Mouse (Mus musculus) urinary bladder, postnatal 36 days (tissue): ENCODE measurements around the gene Edf1.
"Not testable (repeated sequence)": the region's sequence is repeated elsewhere in the genome, so short reads cannot be mapped to it uniquely, and the experiment has no call there.

Source experiments
- DNase-seq, 2 experiments: peaks; one replicate each; pipeline ENCODE4 v3.0.0; 2022; ENCODE audit warnings: low spot score in 2 of 2, mixed read lengths in 1 of 2

The Edf1 gene

DNA sequence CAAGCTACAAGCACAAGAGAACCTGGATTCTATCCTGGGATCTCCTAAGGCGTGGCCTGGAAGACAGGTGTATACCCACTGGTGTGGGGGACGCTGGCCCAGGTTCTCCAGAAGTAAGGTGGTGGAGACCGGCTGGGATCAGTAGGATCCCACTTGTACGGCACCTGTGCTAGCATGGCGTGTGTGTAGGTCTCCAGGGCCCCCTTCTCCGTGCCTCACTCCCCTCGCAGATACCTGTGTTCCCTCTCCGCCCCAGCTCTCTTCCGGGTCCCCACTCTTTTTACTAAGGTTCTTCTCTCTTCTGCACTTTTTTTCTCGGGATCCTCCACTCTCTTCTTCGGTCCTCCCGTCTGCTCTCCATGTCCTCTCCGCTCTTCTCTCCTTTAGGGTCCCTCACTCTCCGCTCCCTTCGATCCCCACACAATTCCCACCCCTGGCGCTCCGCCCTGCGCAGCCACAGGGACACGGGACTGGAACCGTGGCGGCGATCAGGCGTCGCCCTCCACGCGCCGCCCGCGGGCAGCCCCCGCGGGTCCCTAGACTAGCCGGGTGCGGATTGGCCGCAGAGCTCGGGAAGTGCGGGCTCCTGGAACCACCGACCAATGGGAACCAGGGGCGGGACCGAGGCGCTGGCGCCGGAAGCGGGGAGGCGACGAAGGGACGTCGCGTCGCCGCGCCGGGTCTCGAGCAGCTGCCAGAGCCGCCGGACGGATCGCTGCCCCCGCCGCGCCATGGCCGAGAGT lies at the start of gene Edf1:
TSS of gene Edf1 (plus strand) at position 627 of the 743 bp plus-strand sequence.
- peak; percentile 90 to 94 for DNase-seq

DNA sequence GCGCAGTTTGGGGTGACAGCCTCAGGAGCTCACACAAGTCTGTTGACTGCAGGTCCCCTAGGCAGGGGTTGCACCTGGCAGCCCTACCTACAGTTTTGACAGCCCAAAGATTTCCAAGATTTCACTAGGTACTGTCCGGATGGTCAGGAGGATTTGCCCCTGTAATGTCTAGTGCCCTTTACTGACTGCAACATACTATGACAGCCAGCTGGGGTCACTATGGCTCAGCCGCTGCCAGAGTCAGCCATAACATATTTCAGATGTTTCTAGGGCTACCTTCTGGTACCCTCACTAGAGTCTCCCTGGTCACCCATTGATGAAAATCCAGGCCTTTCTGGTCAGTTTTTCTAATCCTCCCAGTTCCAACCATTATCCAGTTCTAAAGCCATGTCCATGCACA lies 47.7 kb upstream of the Edf1 start:
- DNase-seq = no peak

DNA sequence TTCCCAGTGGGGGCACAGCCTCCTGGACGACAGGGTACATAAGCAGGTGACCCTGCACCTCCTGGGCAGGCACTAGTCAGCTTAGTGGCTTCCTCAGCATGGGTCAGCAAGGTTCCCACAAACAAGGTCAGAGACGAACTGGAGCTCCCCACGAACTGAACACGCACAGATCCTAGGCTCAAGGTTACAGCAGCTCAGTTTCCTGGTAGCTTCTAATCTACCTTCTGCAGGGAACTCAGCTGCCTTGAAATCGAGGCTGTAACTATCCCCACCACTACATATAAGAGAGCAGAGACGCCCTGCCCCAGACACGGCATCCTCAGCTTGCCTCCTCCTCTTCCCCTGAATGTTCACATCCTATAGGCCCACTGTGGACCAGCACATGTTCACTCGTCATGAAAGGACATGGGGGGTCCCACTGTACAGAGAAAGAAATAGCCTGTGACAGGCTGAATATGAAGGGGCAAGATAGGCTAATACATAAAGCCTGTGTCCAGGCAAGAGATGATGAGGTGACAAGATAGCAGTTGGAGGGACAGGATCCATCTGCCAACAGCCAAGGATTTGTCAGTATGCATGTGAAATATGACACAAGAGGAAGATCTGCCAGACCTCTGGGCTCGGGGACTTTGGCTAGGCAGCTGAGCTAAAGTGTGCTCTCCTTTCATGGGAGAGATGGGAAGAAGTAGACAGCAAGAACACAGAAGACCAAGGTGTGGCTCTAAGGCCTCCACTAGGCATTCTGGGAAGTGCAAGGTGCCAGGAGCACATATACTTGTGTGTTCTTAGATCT lies 30.9 kb upstream of the Edf1 start:
- DNase-seq = no peak

DNA sequence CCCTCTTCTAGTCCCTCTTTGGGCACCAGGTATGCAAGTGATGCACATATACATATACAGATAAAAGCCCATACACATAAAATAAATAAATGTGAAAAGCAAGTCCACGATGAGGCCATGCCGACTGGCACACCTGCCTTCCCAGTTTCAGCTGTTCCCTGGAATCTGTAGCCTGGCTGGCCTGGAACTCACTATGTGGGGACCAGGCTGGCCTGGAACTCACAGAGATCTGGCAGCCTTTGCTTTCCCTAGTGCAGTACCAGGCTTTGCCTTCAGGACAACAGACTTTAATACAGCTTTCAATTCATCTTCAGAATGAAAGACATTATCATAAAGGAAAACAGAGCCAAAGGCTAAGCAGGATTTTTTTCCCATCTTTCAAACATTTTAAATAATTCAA lies 23.9 kb upstream of the Edf1 start:
- no peak for DNase-seq

DNA sequence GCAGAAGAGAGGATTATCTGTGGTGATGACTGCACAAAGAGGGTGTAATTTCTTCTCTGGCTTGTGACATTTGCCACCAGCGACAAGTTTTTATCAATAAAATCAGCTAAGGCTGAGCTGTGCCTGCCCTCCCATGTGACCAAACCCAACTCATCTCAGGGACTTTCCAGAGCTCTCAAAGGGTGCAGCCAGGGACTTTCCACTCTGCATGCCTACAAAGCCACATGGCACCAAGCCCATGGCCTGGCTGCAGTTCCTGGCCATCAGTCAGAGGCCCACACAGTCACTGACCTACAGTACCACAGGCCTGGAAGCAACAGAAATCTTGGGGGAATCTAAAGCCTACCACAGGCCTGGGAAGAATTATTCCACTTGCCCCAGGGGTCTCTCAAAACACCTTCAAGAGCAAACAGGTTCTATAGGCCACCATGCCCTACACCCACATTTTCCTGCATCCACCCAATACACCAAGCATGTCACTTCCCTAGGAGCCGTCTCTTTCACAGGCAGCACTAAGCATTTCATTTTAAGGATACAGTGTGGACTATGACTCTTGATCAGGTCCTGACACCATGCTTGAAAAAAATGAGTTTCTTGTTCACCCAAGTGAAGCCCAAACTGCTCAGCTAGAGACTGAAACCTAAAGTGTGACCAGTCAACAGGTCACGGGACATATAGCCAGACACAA lies 23.3 kb upstream of the Edf1 start:
- peak; percentile 26 to 75 for DNase-seq

DNA sequence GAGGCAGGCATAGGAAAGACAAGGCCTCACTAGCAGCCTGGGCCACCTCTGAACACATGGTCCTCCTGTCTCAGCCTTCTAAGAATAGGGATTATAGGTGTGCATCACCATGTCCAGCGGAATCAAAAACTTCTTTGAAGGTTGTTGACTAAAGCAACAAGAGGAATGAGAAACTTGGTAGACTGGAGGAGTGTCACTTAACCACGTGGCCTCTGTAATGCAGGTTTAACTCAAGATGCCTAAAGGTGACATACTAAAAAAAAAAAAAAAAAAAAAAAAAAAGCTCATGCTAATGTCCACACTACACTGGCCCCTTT lies 22.8 kb upstream of the Edf1 start:
- DNase-seq = no peak

DNA sequence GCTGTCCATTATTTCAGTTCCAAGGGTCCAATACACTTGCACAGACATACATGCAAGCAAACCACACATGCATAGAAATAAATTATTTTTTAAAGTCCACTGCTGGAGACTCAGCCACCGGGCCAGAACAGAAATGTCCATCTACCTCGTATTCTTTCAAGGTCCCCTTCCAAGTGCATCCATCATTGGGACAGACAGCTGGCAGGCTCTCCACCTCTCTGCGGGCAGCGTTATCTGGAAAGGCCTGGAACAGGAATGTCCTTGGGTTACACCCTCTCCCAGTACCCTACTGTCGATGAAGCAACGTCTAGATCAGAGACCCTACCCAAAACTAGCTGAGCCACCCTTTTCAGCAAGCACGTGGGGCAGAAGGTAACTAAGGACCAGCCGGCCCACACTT lies 21.1 kb upstream of the Edf1 start:
- DNase-seq = no peak

DNA sequence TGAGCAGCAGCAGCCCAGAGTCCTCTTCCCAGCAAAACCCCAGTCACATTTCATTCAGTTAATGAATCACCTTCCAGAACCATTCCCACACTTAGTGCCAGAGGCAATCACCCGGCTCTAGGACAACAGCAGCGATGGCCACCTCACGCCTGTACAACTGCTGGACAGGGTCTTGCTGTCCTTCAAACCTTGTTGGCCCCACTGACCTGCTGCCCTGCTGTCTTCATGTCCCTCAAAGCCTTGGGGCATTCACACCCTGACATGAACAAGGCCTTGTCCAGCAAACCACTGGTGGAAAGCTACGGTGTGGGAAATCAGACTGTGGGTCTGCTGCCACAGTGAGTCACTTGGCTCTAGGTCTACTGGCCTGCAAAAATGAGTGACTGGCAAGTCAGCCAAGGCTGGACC lies 17.1 kb upstream of the Edf1 start:
- DNase-seq = no peak

DNA sequence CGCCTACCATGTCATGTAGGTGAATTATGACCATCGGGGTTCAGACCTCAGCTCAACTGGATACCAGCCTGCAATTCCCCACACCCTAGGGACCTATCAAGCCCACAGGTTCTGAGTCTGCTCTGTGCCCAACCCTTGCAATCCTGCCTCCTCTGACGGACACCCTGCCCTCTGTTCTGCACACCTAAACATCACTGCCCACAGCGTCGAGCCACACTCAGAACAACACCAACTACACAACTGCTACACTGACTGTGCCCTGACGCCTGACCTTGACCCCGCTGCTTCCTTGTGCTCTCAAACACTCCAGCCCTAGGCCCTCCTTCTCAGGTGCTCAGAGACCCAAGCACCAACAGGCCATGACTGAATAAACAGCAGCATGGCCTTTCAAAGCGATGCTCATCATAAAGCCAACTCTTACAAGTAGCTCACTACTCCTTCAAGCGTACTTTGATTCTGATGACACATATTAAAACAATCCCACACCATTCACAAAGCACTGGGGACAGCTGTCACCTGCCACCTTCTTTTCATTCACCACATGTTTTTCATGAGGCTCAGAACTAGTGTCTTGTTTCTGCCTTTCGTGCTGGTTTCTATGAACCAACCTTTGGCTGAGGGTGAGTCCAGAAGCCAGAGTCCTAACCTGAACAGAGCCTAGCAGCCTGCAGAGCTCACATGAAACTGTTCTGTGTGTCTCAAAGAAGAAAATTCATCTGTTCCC lies 15.8 kb upstream of the Edf1 start:
- no peak for DNase-seq

DNA sequence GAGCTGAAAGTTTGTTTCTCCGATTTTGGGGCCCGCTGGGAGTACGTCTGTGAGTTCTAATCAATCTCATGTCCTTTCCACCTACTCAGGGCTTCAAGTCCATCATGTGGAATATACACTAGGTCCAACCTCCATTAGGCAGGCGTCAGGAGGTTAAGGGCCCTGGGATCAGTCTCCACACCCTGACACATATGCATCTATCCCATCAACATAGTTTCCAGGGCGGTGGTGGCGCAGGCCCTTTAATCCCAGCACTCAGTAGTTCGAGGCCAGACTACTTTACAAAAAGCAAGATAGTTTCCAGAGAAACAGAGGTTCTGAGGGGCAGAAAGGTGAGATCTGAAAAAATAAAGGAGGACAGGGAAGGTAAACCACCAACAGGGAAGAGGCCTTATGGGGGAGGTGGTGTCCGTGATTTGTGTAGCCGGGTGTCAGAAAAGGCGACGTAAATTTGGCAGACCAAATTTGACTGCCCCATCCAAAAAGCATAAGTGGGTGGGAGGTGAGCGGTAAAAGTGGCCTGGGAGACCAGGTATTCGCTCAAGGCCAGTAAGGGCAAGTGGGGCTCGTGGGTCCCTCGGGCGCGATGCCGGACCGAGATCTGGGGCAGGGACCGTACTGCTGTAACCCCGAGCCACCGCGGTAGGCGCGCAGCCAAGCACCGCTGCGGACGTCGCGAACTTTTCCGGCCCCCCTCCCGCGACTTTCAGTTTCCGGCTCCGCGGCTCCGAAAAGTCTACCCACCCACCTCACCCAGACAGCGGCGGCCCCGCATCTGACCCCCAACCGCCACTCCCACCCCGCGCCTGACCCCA lies 11.4 kb upstream of the Edf1 start:
- no peak for DNase-seq

DNA sequence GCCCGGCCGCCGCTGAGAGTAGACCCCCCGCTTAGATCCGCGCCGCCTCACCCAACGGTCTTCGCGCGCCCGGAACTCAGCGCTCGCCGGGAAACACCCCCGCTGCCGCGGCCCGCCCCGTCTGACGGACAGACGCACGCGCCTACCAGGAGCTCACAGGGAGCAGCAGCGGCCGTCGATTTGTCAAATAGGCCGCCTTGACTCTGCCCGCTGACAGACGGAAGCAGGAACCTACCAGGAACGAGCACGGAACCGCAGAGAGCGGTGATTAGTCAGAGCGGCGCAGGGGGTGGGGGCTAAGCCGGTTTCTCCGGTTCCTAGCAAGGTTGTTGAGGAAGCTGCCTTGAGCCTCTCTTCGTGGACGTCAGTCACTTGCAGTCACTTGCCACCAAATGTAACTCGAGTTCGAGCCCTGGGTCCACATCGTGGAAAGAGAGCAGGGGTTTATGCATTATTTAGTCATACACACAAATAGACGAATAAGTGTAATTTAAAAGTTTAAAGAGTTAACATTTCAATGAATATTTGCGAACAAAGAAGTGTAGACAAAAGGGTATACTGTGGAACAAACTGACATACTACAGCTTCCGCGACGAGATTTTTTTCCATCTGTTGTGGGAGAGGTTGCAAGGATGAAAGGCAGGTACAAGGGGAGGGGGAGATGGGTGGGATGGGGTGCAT lies 10.7 kb upstream of the Edf1 start, which contains the start of gene Traf2:
TSS of gene Traf2 (minus strand) at position 130 of the 681 bp plus-strand sequence.
- peak; percentile 99 for DNase-seq

DNA sequence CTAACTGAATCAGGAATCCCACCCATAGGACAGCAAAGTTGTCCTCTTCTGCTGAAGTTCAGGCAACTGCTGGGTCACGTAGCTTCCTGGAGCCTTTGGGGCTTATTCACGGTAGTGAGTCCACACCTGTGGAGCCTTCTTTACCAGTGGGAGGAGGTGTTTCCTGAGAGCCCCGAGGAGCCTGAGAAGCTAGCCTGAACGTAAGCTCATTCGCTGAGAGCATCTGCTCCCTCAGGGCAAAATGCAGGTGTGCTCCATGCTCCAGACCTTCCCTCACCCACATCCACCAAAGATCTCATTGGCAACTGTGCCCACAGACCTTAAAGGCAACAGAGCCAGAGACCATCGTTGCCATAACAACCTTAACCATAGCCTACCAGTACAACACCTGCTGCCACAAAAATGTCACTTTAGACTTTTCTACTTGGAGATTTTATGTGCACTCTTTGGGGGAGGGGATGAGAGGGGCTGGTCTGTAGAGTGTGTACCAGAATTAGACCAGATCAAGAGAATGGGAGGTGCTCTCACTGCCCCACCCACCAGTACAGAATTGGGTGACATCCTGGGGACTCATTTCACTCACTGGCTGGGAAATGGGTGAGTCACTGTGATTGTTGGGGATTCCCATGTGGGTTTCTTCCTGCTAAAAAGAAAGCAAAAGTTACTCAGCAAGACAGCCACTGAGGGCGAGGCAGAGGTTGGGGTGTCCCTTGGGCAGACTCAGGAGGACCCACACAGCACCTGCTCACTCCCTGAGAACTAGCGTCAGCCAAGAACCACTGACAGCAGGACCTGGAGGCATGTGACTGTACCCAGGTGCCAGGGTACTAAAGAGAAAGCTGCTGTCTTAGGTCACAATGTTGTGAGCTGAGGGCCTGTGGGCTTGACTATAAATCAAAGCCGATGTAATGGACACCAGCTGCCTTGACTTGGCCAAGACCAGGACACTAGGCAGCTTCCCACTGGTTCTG lies 8.3 kb upstream of the Edf1 start:
- DNase-seq = no peak

DNA sequence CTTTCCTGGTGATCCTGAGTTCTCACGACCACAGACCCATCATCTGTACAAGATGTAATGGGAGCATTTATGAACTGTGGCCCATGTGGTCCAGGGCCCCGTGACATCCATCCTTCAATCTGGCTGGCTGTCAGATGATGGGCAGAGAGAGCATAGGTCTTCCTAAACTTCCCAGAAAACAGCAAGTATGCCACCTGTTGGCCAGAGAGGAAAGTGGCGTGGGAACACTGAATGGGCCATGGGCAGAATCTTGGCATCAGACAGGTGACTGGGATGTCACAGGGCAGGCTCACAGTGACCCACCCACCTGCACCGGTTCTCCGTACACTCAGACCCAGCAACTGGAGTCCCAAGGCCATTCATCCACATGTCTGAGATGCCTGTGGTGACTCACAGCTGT lies 6.5 kb upstream of the Edf1 start:
- no peak for DNase-seq

DNA sequence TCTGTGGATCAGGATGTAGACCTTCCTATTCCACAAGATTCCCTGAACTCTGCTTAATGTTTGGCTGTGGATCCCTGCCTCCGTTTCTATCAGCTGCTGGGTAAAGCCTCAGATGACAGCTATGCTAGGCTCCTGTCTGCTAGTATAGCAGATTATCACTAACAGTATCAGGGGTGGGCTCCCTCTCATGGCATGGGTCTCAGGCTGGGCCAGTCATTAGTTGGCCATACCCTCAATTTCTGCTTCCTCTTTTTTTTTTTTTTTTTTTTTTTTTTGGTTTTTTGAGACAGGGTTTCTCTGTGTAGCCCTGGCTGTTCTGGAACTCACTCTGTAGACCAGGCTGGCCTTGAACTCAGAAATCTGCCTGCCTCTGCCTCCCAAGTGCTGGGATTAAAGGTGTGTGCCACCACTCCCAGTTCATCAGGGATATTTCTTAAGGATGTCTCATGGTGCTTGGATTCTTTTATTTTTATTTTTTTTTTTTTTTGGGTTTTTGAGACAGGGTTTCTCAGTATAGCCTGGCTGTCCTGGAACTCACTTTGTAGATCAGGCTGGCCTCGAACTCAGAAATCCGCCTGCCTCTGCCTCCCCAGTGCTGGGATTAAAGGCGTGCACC lies 4.4 kb upstream of the Edf1 start:
- not testable (repeated sequence) for DNase-seq

DNA sequence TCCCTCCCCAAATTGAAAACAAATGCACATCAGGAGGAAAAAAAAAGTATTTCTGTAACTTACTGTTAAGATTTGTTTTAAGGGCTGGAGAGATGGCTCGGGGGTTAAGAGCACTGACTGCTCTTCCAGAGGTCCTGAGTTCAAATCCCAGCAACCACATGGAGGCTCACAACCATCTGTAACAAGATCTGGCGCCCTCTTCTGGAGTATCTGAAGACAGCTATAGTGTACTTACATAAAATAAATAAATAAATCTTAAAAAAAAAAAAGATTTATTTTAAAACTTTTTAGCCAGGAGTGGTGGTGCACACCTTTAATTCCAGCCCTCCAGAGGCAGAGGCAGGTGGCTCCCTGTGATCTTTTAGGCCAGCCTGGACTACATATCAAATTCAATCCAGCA lies 2.2 kb upstream of the Edf1 start:
- not testable (repeated sequence) for DNase-seq

DNA sequence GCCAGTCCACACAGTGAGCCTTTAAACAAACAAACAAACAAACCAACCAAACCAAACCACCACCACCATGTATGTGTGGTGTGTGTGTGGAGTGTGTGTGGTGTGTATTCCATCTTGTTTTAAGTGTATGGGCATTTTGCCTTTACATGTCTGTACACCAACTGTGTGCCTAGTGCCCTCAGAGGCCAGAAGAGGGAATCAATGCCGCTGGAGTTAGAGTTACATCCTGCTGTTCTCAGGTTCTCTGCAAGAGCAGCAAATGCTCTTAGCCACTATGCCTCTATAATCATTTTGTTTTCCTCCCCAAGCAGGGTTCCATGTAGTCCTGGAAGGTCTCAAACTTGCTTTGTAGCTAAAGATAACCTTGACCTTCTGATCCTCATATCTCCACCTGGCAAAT lies 1.4 kb upstream of the Edf1 start:
- DNase-seq = no peak

DNA sequence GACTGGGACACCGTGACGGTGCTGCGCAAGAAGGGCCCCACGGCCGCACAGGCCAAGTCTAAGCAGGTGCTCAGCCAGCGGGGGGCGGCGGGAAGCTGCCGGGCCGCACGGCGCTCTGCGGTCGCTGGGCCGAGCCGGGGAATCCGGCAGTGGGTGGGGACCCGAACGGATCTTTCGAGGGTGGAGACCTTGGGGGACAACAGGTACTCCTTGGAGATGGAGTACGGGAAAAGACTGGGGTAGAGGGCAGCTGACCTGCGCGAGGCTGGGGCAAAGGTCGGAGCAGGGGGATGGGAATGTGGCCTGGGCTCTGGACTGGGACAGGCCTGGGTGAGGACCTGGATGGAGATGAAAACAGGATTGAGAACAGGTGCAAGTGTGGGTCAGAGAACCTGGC lies 315 bp downstream of the Edf1 start:
- no peak for DNase-seq

DNA sequence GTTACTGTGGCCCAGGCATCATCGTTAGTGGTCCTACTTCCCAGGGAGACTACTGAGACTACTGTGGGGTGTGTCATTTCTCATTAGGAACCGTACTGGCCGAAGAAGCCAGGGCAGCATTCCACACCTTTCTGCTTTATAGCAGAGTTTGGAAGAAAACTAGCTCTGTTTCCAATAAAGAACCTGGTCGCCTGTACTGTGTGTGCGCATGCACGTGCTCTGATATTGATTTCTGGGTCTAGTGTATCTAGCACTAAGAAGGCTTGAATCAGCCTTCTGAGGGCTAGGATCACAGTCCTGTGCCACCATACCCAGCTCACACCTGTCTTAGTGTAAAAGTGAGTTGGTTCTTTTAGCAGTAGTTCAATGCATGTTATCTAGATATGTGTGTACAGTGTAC lies 1.1 kb downstream of the Edf1 start:
- no peak for DNase-seq

DNA sequence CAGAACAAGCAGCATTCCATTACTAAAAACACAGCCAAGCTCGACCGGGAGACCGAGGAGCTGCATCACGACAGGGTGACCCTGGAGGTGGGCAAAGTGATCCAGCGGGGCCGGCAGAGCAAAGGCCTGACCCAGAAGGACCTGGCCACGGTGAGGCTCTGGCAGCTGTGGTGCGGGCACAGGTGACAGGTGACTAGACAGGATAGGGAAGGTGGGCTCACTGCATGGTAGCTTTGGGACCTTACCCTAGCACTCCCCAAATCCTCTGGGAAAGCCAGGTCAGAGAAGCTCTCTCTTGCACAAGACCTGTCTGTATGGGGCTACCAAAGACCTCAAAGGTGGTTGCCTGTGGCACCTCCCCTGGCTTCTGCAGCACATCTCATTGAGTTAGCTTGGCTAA lies 2.9 kb downstream of the Edf1 start:
- DNase-seq = no peak
